Mouse (Mus musculus) hindbrain, postnatal 0 days (tissue): ENCODE measurements at regions not wholly inside any gene's neighbourhood (a gene's known extent, or its start where the extent isn't known, plus 50 kb on each side); places are given as distances from the start of the nearest gene placed in this dataset.

Experiments
- ATAC-seq: fragments of 200-750 bp; cut with Nextera tagmentation; 2 replicates; pipeline ENCODE4 v1.8.0; 2017; ENCODE audit warnings: mild to moderate bottlenecking, moderate TSS enrichment, moderate library complexity
- DNase-seq: peaks from one replicate; pipeline ENCODE4 v3.0.0-alpha.2; 2015; ENCODE audit warnings: low spot score
- H3K27ac ChIP-seq: fragments of 300-500 bp; sonication (generic); 2 replicates; pipeline ENCODE4 v1.5.1; 2014; ENCODE audit warnings: mild to moderate bottlenecking
- H3K27me3 ChIP-seq: fragments of 300-500 bp; sonication (generic); 2 replicates; pipeline ENCODE4 v1.6.1; 2014; ENCODE audit warnings: low read length, mixed read lengths; ENCODE audit not compliant: insufficient read depth
- H3K36me3 ChIP-seq: fragments of 300-500 bp; sonication (generic); 2 replicates; pipeline ENCODE4 v1.6.1; 2014; ENCODE audit warnings: low read length, mixed read lengths; ENCODE audit not compliant: insufficient read depth
- H3K4me1 ChIP-seq: fragments of 300-500 bp; sonication (generic); 2 replicates; pipeline ENCODE4 v1.6.1; 2014; ENCODE audit warnings: antibody characterized with exemption, low read length, mixed read lengths; ENCODE audit not compliant: insufficient read depth
- H3K4me2 ChIP-seq: fragments of 300-500 bp; sonication (generic); 2 replicates; pipeline ENCODE4 v1.6.1; 2014; ENCODE audit warnings: low read depth, mild to moderate bottlenecking, low read length, moderate library complexity, mixed read lengths
- H3K4me3 ChIP-seq: fragments of 300-500 bp; sonication (generic); 2 replicates; pipeline ENCODE4 v1.5.1; 2014; ENCODE audit warnings: low read length
- H3K9ac ChIP-seq: fragments of 300-500 bp; sonication (generic); replicated peaks from 2 replicates; pipeline ENCODE4 v1.6.1; 2014; ENCODE audit warnings: mild to moderate bottlenecking, low read length, moderate library complexity, mixed read lengths
- H3K9me3 ChIP-seq: fragments of 300-500 bp; sonication (generic); 2 replicates; pipeline ENCODE4 v1.6.1; 2016; ENCODE audit warnings: low read length, mixed read lengths
- CTCF ChIP-seq: IDR thresholded peaks from 2 replicates; pipeline ENCODE4 v1.5.1; 2016; ENCODE audit warnings: antibody characterized with exemption, control low read depth, low read depth
- WGBS: fragments of 180-500 bp; shearing (Covaris S2); extraction: QIAGEN DNeasy Blood & Tissue Kit; methylation state at CpG from one replicate; pipeline ENCODE4 v1.1.7; 2014; 5-methylcytosine and 5-hydroxymethylcytosine counted together

DNA sequence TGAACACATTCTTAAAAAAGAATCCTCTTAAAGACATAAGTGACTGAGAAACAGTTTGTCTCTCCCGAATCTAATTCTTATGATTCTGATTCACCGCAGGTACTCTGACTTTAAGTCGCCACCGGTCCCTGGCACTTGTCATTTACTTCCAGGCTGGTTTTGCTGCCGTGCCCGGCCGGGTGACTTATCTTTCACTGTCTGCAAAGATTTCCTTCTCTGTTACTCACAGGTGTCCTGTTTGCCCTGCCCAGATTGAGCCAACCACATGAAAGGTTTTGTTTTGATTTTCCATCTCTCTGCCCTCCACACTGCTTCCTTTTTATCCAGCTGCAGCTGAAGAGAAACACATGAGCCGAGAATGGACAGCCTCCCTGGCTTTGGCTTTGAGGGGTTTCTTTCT lies 50.5 kb upstream of the Ssr3 start:
- H3K27me3 ChIP-seq: no peaks in the 10 kb centered on the region
- peaks cover 14% of the 10 kb centered on the region for H3K4me1 ChIP-seq
- 61% methylated on average over 8 of the region's 8 CpGs for WGBS
- no peak overlapping the region for H3K27ac ChIP-seq
- H3K4me2 ChIP-seq: no peak overlapping the region
- no peaks in the 10 kb centered on the region for H3K9me3 ChIP-seq
- H3K9ac ChIP-seq: no peak overlapping the region
- DNase-seq: no peak
- no peak overlapping the region for H3K4me3 ChIP-seq
- no peaks in the 10 kb centered on the region for H3K36me3 ChIP-seq
- TF ChIP-seq CTCF: no peak
- no peak for ATAC-seq

DNA sequence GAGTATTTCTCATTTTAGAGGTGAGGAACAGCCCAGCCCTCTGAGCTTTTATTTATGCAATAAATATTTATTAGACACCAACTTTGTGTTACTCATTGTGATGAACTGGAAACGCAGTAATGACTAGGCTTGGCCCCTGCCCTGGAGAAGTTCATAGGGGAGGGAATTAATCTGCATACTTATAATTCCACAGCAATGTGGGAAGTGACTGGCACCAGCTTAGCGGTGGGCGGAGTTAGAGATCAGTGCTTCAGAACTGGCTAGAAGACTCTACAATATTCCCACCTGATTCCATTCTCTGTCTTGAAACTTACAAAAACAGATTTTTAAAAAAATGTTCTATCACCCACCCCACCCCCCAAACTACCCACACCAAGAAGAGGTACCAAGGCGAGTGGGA lies 49.8 kb upstream of the Ssr3 start:
- WGBS: 62% methylated on average over 4 of the region's 4 CpGs
- ATAC-seq (no peak), DNase-seq (no peak)
- Histone ChIP-seq H3K4me2 (peak overlapping the region; percentile 17), H3K27me3 (no peaks in the 10 kb centered on the region), H3K4me3 (no peak overlapping the region), H3K9ac (no peak overlapping the region), H3K9me3 (no peaks in the 10 kb centered on the region), H3K4me1 (peaks cover 14% of the 10 kb centered on the region), H3K27ac (peak overlapping the region; percentile 70; the same call in 1 of the 2 replicates), H3K36me3 (no peaks in the 10 kb centered on the region)
- no peak for TF ChIP-seq CTCF
